Mouse (Mus musculus) mouse embryonic stem cell (cell line): Measurements from ENCODE around the gene Dph7.
"Not testable (repeated sequence)": the region's sequence is repeated elsewhere in the genome, so short reads cannot be mapped to it uniquely, and the experiment has no call there.

Experiments used
- in situ Hi-C, 2 experiments: fragments of 300-500 bp; cut with MboI; formaldehyde crosslinking; loops; 1 replicate in 1 of 2; 3 replicates in 1 of 2; pipeline ENCODE4 v1.14.3; 2019 to 2020; ENCODE audit warnings: low sequenced_read_pairs in 2 of 2, low pct_unique_long_range_greater_than_20kb in 1 of 2, mixed read lengths in 1 of 2; ENCODE audit not compliant: unreplicated experiment in 1 of 2

Dph7 gene

GRCm38 (mm10) chr2:24962304-24963000 is at the start of gene Dph7:
Dph7 (plus strand) TSS chr2:24962400.
- in situ Hi-C loops: no loop called here

GRCm38 (mm10) chr2:24912589-24912988 is 49.6 kb upstream of the Dph7 start:
- in situ Hi-C loops: no loop called here

- in situ Hi-C loops: no loop called here
These were observed 47.4 kb upstream of the Dph7 start for GRCm38 (mm10) chr2:24914762-24915161.

GRCm38 (mm10) chr2:24918930-24919838 is 43.0 kb upstream of the Dph7 start, which contains the start of gene Ehmt1:
Ehmt1 (minus strand) TSS chr2:24919614.
- in situ Hi-C loops: no loop called here

- in situ Hi-C loops: no loop called here
These were observed 42.4 kb upstream of the Dph7 start for GRCm38 (mm10) chr2:24919839-24920175.

- in situ Hi-C loops: no loop called here
These were observed 38.6 kb upstream of the Dph7 start for GRCm38 (mm10) chr2:24923561-24923960.

- in situ Hi-C loops: no loop called here
These were observed 36.9 kb upstream of the Dph7 start for GRCm38 (mm10) chr2:24925284-24925683.

- in situ Hi-C loops: no loop called here
These were observed 35.7 kb upstream of the Dph7 start for GRCm38 (mm10) chr2:24926345-24926964.

- in situ Hi-C loops: no loop called here
These were observed 35.2 kb upstream of the Dph7 start for GRCm38 (mm10) chr2:24926965-24927358.

- in situ Hi-C loops: no loop called here
These were observed 34.3 kb upstream of the Dph7 start for GRCm38 (mm10) chr2:24927810-24928479.

- in situ Hi-C loops: no loop called here
These were observed 33.1 kb upstream of the Dph7 start for GRCm38 (mm10) chr2:24929119-24929518.

- in situ Hi-C loops: no loop called here
These were observed 32.6 kb upstream of the Dph7 start for GRCm38 (mm10) chr2:24929593-24929992.

- in situ Hi-C loops: no loop called here
These were observed 27.7 kb upstream of the Dph7 start for GRCm38 (mm10) chr2:24934441-24934963.

- in situ Hi-C loops: no loop called here
These were observed 27.0 kb upstream of the Dph7 start, which contains the start of gene Arrdc1 for GRCm38 (mm10) chr2:24935057-24935796. Arrdc1 (minus strand) TSS chr2:24935252.

GRCm38 (mm10) chr2:24942092-24942491 is 20.1 kb upstream of the Dph7 start:
- in situ Hi-C loops: no loop called here

- in situ Hi-C loops: not testable (repeated sequence)
These were observed 17.9 kb upstream of the Dph7 start for GRCm38 (mm10) chr2:24944304-24944703.

GRCm38 (mm10) chr2:24949421-24950188 is 12.6 kb upstream of the Dph7 start, which contains the start of gene Zmynd19:
Zmynd19 (plus strand) TSS chr2:24949792.
- in situ Hi-C loops: no loop called here
